Comparison of ENCODE assay signal across 8 mouse cellular contexts in genomic region chr8:105622421-105622920, GRCm38 (mm10). TPM values are rescaled to one million over a fixed set of nuclear protein-coding genes. Genes with fewer than 3 reads are reported as not detected.
DNase-seq lines count a peak whose midpoint lies in the region; ATAC-seq and TF ChIP-seq lines count a peak whose summit lies in the region.

No protein-coding gene starts in this region.

- peaks cover 86% of the 10 kb centered on the region for H3K4me1 ChIP-seq in E14TG2a.4 (replicated peaks; ENCODE audit: low read depth, low read length)
- H3K4me1 ChIP-seq in forebrain, embryonic 12.5 days = peaks cover 27% of the 10 kb centered on the region
- peaks cover 2% of the 10 kb centered on the region; the same call in 1 of the 2 replicates for H3K4me1 ChIP-seq in heart, postnatal 0 days (ENCODE audit: control insufficient read depth, insufficient read depth)
- H3K4me1 ChIP-seq in liver, embryonic 14.5 days (replicated peaks; ENCODE audit: control insufficient read depth in 2 of 2, insufficient read depth in 2 of 2, low read length in 1 of 2) = no peaks in the 10 kb centered on the region; a peak in 1 of 4 replicates
- H3K4me1 ChIP-seq in neural tube, embryonic 11.5 days (ENCODE audit: control insufficient read depth, insufficient read depth, low read length) = peaks cover 23% of the 10 kb centered on the region
- H3K4me1 ChIP-seq in stomach, embryonic 16.5 days (ENCODE audit: control insufficient read depth, insufficient read depth, low read length) = peaks cover 16% of the 10 kb centered on the region

- no peaks in the 10 kb centered on the region for H3K27me3 ChIP-seq in E14TG2a.4 (ENCODE audit: insufficient read depth, low read length)
- no peaks in the 10 kb centered on the region for H3K27me3 ChIP-seq in forebrain, embryonic 12.5 days
- no peaks in the 10 kb centered on the region for H3K27me3 ChIP-seq in heart, postnatal 0 days (ENCODE audit: control insufficient read depth, insufficient read depth, low read length)
- H3K27me3 ChIP-seq in liver, embryonic 14.5 days (ENCODE audit: control insufficient read depth, insufficient read depth, low read length) = no peaks in the 10 kb centered on the region
- H3K27me3 ChIP-seq in neural tube, embryonic 11.5 days (ENCODE audit: control insufficient read depth, insufficient read depth, low read length) = no peaks in the 10 kb centered on the region
- no peaks in the 10 kb centered on the region for H3K27me3 ChIP-seq in stomach, embryonic 16.5 days (ENCODE audit: control insufficient read depth, insufficient read depth, low read length)

- H3K4me3 ChIP-seq in E14TG2a.4 (replicated peaks; ENCODE audit: low read length) = peak overlapping the region; percentile 42
- H3K4me3 ChIP-seq in forebrain, embryonic 12.5 days (replicated peaks) = no peak overlapping the region
- H3K4me3 ChIP-seq in heart, postnatal 0 days (ENCODE audit: low read depth, low read length) = no peak overlapping the region
- H3K4me3 ChIP-seq in liver, embryonic 14.5 days (ENCODE audit: insufficient read depth in 1 of 2, low read depth in 2 of 2, low read length in 2 of 2) = no peak overlapping the region
- no peak overlapping the region for H3K4me3 ChIP-seq in neural tube, embryonic 11.5 days (ENCODE audit: low read depth, low read length)
- no peak overlapping the region for H3K4me3 ChIP-seq in stomach, embryonic 16.5 days (replicated peaks; ENCODE audit: low read length)

- H3K9me3 ChIP-seq in E14TG2a.4 (ENCODE audit: low read length) = no peaks in the 10 kb centered on the region
- H3K9me3 ChIP-seq in forebrain, embryonic 12.5 days = no peaks in the 10 kb centered on the region
- H3K9me3 ChIP-seq in heart, postnatal 0 days (replicated peaks; ENCODE audit: control insufficient read depth, low read length) = no peaks in the 10 kb centered on the region
- H3K9me3 ChIP-seq in liver, embryonic 14.5 days (ENCODE audit: control insufficient read depth, low read length) = no peaks in the 10 kb centered on the region
- no peaks in the 10 kb centered on the region for H3K9me3 ChIP-seq in neural tube, embryonic 11.5 days (ENCODE audit: control insufficient read depth, low read length)
- no peaks in the 10 kb centered on the region for H3K9me3 ChIP-seq in stomach, embryonic 16.5 days (replicated peaks; ENCODE audit: control insufficient read depth, low read length)

- peak; percentile 90 for TF ChIP-seq CTCF in E14TG2a.4 (conservative IDR thresholded peaks at IDR 0.05; ENCODE audit: low read length)
- TF ChIP-seq CTCF in heart, postnatal 0 days (IDR thresholded peaks at IDR 0.05; ENCODE audit: low read depth) = peak; percentile 98
- TF ChIP-seq CTCF in liver, embryonic 14.5 days (IDR thresholded peaks at IDR 0.05; ENCODE audit: low read depth) = peak; percentile 99

- peak; percentile 41; the same call in 1 of the 2 replicates for TF ChIP-seq EP300 in heart, postnatal 0 days (IDR thresholded peaks at IDR 0.05; ENCODE audit: low read depth)
- TF ChIP-seq EP300 in liver, embryonic 14.5 days (IDR thresholded peaks at IDR 0.05; ENCODE audit: low read depth) = no peak

- no peak overlapping the region for H3K9ac ChIP-seq in forebrain, embryonic 12.5 days
- no peak overlapping the region for H3K9ac ChIP-seq in heart, postnatal 0 days (replicated peaks; ENCODE audit: low read depth, low read length)
- H3K9ac ChIP-seq in liver, embryonic 14.5 days (replicated peaks) = no peak overlapping the region
- H3K9ac ChIP-seq in neural tube, embryonic 11.5 days (ENCODE audit: low read length) = no peak overlapping the region
- H3K9ac ChIP-seq in stomach, embryonic 16.5 days (ENCODE audit: low read length) = 0 out of 2 replicates have a peak overlapping the region, but pooled peaks have one; percentile 16

- ATAC-seq in forebrain, embryonic 12.5 days (ENCODE audit: low FRiP score) = peak; percentile 88
- ATAC-seq in heart, postnatal 0 days (ENCODE audit: insufficient read depth, low read depth) = peak; percentile 90
- ATAC-seq in liver, embryonic 14.5 days (ENCODE audit: insufficient read depth) = peak; percentile 81
- peak; percentile 77 for ATAC-seq in neural tube, embryonic 11.5 days (ENCODE audit: insufficient read depth, low FRiP score, low TSS enrichment)
- peak; percentile 91 for ATAC-seq in stomach, embryonic 16.5 days (ENCODE audit: insufficient read depth, low FRiP score)

- peaks cover 42% of the 10 kb centered on the region for H3K36me3 ChIP-seq in E14TG2a.4 (ENCODE audit: insufficient read depth, low read length)
- H3K36me3 ChIP-seq in forebrain, embryonic 12.5 days (replicated peaks) = peaks cover 49% of the 10 kb centered on the region
- H3K36me3 ChIP-seq in heart, postnatal 0 days (replicated peaks; ENCODE audit: control insufficient read depth, insufficient read depth, low read length) = peaks cover 69% of the 10 kb centered on the region
- peaks cover 6% of the 10 kb centered on the region for H3K36me3 ChIP-seq in liver, embryonic 14.5 days (replicated peaks; ENCODE audit: control insufficient read depth, insufficient read depth, low read depth)
- peaks cover 11% of the 10 kb centered on the region for H3K36me3 ChIP-seq in neural tube, embryonic 11.5 days (ENCODE audit: control insufficient read depth, insufficient read depth, low read length)
- peaks cover 12% of the 10 kb centered on the region for H3K36me3 ChIP-seq in stomach, embryonic 16.5 days (ENCODE audit: control insufficient read depth, insufficient read depth, low read length)

- DNase-seq in c-Kit-positive CD71-positive TER-119-negative erythroid progenitor cells, embryonic 14.5 days (ENCODE audit: low read depth) = peak; percentile 91
- peak; percentile 92 for DNase-seq in heart, postnatal 0 days (ENCODE audit: low spot score)
- DNase-seq in kidney, postnatal 36 days = peak; percentile 96 to 99
- DNase-seq in liver, embryonic 14.5 days (ENCODE audit: low read depth in 3 of 3, low spot score in 3 of 3) = peak; percentile 77 to 81 (median 78)
- peak; percentile 95 for DNase-seq in neural tube, embryonic 11.5 days (ENCODE audit: low spot score)

- 9% methylated on average over 8 of the region's 8 CpGs for WGBS in forebrain, embryonic 12.5 days
- 8% methylated on average over 8 of the region's 8 CpGs for WGBS in heart, postnatal 0 days
- 4% methylated on average over 8 of the region's 8 CpGs for WGBS in liver, embryonic 14.5 days (ENCODE audit: insufficient replicate concordance)
- WGBS in neural tube, embryonic 11.5 days = 4% methylated on average over 8 of the region's 8 CpGs
- WGBS in stomach, embryonic 16.5 days = 3% methylated on average over 8 of the region's 8 CpGs

- no peak overlapping the region for H3K4me2 ChIP-seq in forebrain, embryonic 12.5 days
- H3K4me2 ChIP-seq in heart, postnatal 0 days (ENCODE audit: low read depth, low read length) = peak overlapping the region; percentile 13; the same call in 1 of the 2 replicates
- H3K4me2 ChIP-seq in liver, embryonic 14.5 days (ENCODE audit: low read depth) = no peak overlapping the region
- H3K4me2 ChIP-seq in neural tube, embryonic 11.5 days (ENCODE audit: low read depth) = no peak overlapping the region
- 0 out of 2 replicates have a peak overlapping the region, but pooled peaks have one; percentile 9 for H3K4me2 ChIP-seq in stomach, embryonic 16.5 days (ENCODE audit: low read depth, low read length)

- peak overlapping the region; percentile 74 for H3K27ac ChIP-seq in forebrain, embryonic 12.5 days
- peak overlapping the region; percentile 66 for H3K27ac ChIP-seq in heart, postnatal 0 days (ENCODE audit: low read depth)
- no peak overlapping the region for H3K27ac ChIP-seq in liver, embryonic 14.5 days
- peak overlapping the region; percentile 17; the same call in 1 of the 2 replicates for H3K27ac ChIP-seq in neural tube, embryonic 11.5 days (ENCODE audit: low read depth, low read length)
- H3K27ac ChIP-seq in stomach, embryonic 16.5 days (ENCODE audit: low read length) = peak overlapping the region; percentile 51

RNA-seq across cellular contexts. Expression of gene Ctcf, which starts 13.9 kb away (rescaled TPM):
- 163 and 165 TPM in 2 replicates for polyA plus RNA-seq in forebrain, embryonic 12.5 days (2016; fragmentation: Nextera tagmentation; extraction: Ambion mirVana)
- total RNA-seq in heart, postnatal 0 days (2014; rRNA removed; ENCODE audit: low replicate concordance) = 13.7 and 21.3 TPM in 2 replicates
- polyA plus RNA-seq in heart, postnatal 0 days (2015; fragmentation: Nextera tagmentation; extraction: Ambion mirVana) = 42.0 and 42.3 TPM in 2 replicates
- 11.6 and 21.1 TPM in 2 replicates for polyA plus RNA-seq in liver, embryonic 14.5 days (2012; rRNA removed)
- 40.9 and 49.2 TPM in 2 replicates for polyA plus RNA-seq in liver, embryonic 14.5 days (2014; fragmentation: Nextera tagmentation; extraction: Ambion mirVana)
- polyA plus RNA-seq in neural tube, embryonic 11.5 days (2014; fragmentation: Nextera tagmentation; extraction: Ambion mirVana) = 98.5 and 111 TPM in 2 replicates
- polyA plus RNA-seq in stomach, embryonic 16.5 days (2015; fragmentation: Nextera tagmentation; extraction: Ambion mirVana) = 76.0 and 76.1 TPM in 2 replicates

RNA-seq across cellular contexts. Expression of gene Agrp, which starts 14.7 kb away (rescaled TPM):
- 0.61 and 1.2 TPM in 2 replicates for polyA plus RNA-seq in forebrain, embryonic 12.5 days (2016; fragmentation: Nextera tagmentation; extraction: Ambion mirVana)
- total RNA-seq in heart, postnatal 0 days (2014; rRNA removed; ENCODE audit: low replicate concordance) = not detected in 2 replicates
- 0.25 and 0.53 TPM in 2 replicates for polyA plus RNA-seq in heart, postnatal 0 days (2015; fragmentation: Nextera tagmentation; extraction: Ambion mirVana)
- polyA plus RNA-seq in liver, embryonic 14.5 days (2012; rRNA removed) = not detected in 2 replicates
- 0.23 and 0.27 TPM in 2 replicates for polyA plus RNA-seq in liver, embryonic 14.5 days (2014; fragmentation: Nextera tagmentation; extraction: Ambion mirVana)
- polyA plus RNA-seq in neural tube, embryonic 11.5 days (2014; fragmentation: Nextera tagmentation; extraction: Ambion mirVana) = 0.66 and 2.1 TPM in 2 replicates
- 0.81 and 0.99 TPM in 2 replicates for polyA plus RNA-seq in stomach, embryonic 16.5 days (2015; fragmentation: Nextera tagmentation; extraction: Ambion mirVana)

RNA-seq across cellular contexts. Expression of gene Ripor1, which starts 17.4 kb away (rescaled TPM):
- polyA plus RNA-seq in forebrain, embryonic 12.5 days (2016; fragmentation: Nextera tagmentation; extraction: Ambion mirVana) = 17.3 and 18.8 TPM in 2 replicates
- 10.6 and 15.9 TPM in 2 replicates for total RNA-seq in heart, postnatal 0 days (2014; rRNA removed; ENCODE audit: low replicate concordance)
- polyA plus RNA-seq in heart, postnatal 0 days (2015; fragmentation: Nextera tagmentation; extraction: Ambion mirVana) = 21.2 and 22.2 TPM in 2 replicates
- polyA plus RNA-seq in liver, embryonic 14.5 days (2012; rRNA removed) = 4.5 and 5.4 TPM in 2 replicates
- 4.9 and 6.1 TPM in 2 replicates for polyA plus RNA-seq in liver, embryonic 14.5 days (2014; fragmentation: Nextera tagmentation; extraction: Ambion mirVana)
- polyA plus RNA-seq in neural tube, embryonic 11.5 days (2014; fragmentation: Nextera tagmentation; extraction: Ambion mirVana) = 19.3 and 20.3 TPM in 2 replicates
- polyA plus RNA-seq in stomach, embryonic 16.5 days (2015; fragmentation: Nextera tagmentation; extraction: Ambion mirVana) = 21.9 and 23.3 TPM in 2 replicates

RNA-seq across cellular contexts. Expression of gene Atp6v0d1, which starts 56.6 kb away (rescaled TPM):
- 94.3 and 95.4 TPM in 2 replicates for polyA plus RNA-seq in forebrain, embryonic 12.5 days (2016; fragmentation: Nextera tagmentation; extraction: Ambion mirVana)
- 52.1 and 60.8 TPM in 2 replicates for total RNA-seq in heart, postnatal 0 days (2014; rRNA removed; ENCODE audit: low replicate concordance)
- 57.5 and 58.9 TPM in 2 replicates for polyA plus RNA-seq in heart, postnatal 0 days (2015; fragmentation: Nextera tagmentation; extraction: Ambion mirVana)
- 36.0 and 40.1 TPM in 2 replicates for polyA plus RNA-seq in liver, embryonic 14.5 days (2012; rRNA removed)
- 44.3 and 46.3 TPM in 2 replicates for polyA plus RNA-seq in liver, embryonic 14.5 days (2014; fragmentation: Nextera tagmentation; extraction: Ambion mirVana)
- polyA plus RNA-seq in neural tube, embryonic 11.5 days (2014; fragmentation: Nextera tagmentation; extraction: Ambion mirVana) = 137 and 148 TPM in 2 replicates
- polyA plus RNA-seq in stomach, embryonic 16.5 days (2015; fragmentation: Nextera tagmentation; extraction: Ambion mirVana) = 83.5 and 90.6 TPM in 2 replicates

Comparison
In these comparisons a context has a peak if more than half of its experiments do, and no peak if none do; other contexts are left out.
1. H3K4me2 ChIP-seq: peak in heart, postnatal 0 days (single experiment) and stomach, embryonic 16.5 days (single experiment); none in forebrain, embryonic 12.5 days (single experiment), liver, embryonic 14.5 days (single experiment) and neural tube, embryonic 11.5 days (single experiment).
2. Peak in every context shown above with its lines, with median percentiles within 50 percentile points of each other: CTCF ChIP-seq, DNase-seq and ATAC-seq.